Mouse (Mus musculus): ENCODE measurements around the gene Sh2d3c. TPM values are rescaled to one million over a fixed set of nuclear protein-coding genes. Genes with fewer than 3 reads are reported as not detected.

The Sh2d3c gene
- polyA plus RNA-seq, 1 experiment from 2014 or later: 8.3 TPM

- DNase-seq (peak; percentile 77), ATAC-seq (no peak)
- Histone ChIP-seq H3K9me3 (ENCODE audit: low read length) (no peaks in the 10 kb centered on the region), H3K36me3 (replicated peaks; ENCODE audit: insufficient read depth, low read length) (no peaks in the 10 kb centered on the region), H3K4me1 (ENCODE audit: insufficient read depth) (peaks cover 9% of the 10 kb centered on the region), H3K27ac (ENCODE audit: low read depth) (no peak overlapping the region), H3K27me3 (ENCODE audit: insufficient read depth, low read length) (no peaks in the 10 kb centered on the region), H3K4me2 (ENCODE audit: low read depth, low read length) (no peak overlapping the region), H3K9ac (replicated peaks) (no peak overlapping the region), H3K4me3 (ENCODE audit: low read depth, low read length) (no peak overlapping the region)
- TF ChIP-seq CTCF (IDR thresholded peaks at IDR 0.05; ENCODE audit: low read depth) (peak; percentile 86), EP300 (IDR thresholded peaks at IDR 0.05; ENCODE audit: low read depth) (no peak)
- WGBS (ENCODE audit: insufficient replicate concordance): 29% methylated on average over 8 of the region's 8 CpGs
Observed at GRCm38 (mm10) chr2:32779131-32779530, 58.3 kb downstream of the Sh2d3c start.

- peaks cover 9% of the 10 kb centered on the region for H3K4me1 ChIP-seq (ENCODE audit: insufficient read depth)
- no peak overlapping the region for H3K9ac ChIP-seq (replicated peaks)
- DNase-seq (no peak), ATAC-seq (no peak)
- H3K27ac ChIP-seq (ENCODE audit: low read depth): no peak overlapping the region
- TF ChIP-seq EP300 (IDR thresholded peaks at IDR 0.05; ENCODE audit: low read depth): no peak
- no peaks in the 10 kb centered on the region for H3K9me3 ChIP-seq (ENCODE audit: low read length)
- WGBS (ENCODE audit: insufficient replicate concordance): 81% methylated on average over 6 of the region's 6 CpGs
- H3K4me3 ChIP-seq (ENCODE audit: low read depth, low read length): no peak overlapping the region
- no peaks in the 10 kb centered on the region for H3K36me3 ChIP-seq (replicated peaks; ENCODE audit: insufficient read depth, low read length)
- H3K4me2 ChIP-seq (ENCODE audit: low read depth, low read length): no peak overlapping the region
- H3K27me3 ChIP-seq (ENCODE audit: insufficient read depth, low read length): no peaks in the 10 kb centered on the region
Observed at GRCm38 (mm10) chr2:32779714-32780113, 58.9 kb downstream of the Sh2d3c start.

GRCm38 (mm10) chr2:32781710-32782109 is 60.9 kb downstream of the Sh2d3c start:
- H3K4me2 ChIP-seq (ENCODE audit: low read depth, low read length): no peak overlapping the region
- no peak overlapping the region for H3K27ac ChIP-seq (ENCODE audit: low read depth)
- no peak overlapping the region for H3K9ac ChIP-seq (replicated peaks)
- ATAC-seq: no peak
- H3K27me3 ChIP-seq (ENCODE audit: insufficient read depth, low read length): no peaks in the 10 kb centered on the region
- 66% methylated on average over 6 of the region's 6 CpGs for WGBS (ENCODE audit: insufficient replicate concordance)
- H3K4me1 ChIP-seq (ENCODE audit: insufficient read depth): no peaks in the 10 kb centered on the region
- TF ChIP-seq EP300 (IDR thresholded peaks at IDR 0.05; ENCODE audit: low read depth): no peak
- no peak for TF ChIP-seq CTCF (IDR thresholded peaks at IDR 0.05; ENCODE audit: low read depth)
- no peaks in the 10 kb centered on the region for H3K36me3 ChIP-seq (replicated peaks; ENCODE audit: insufficient read depth, low read length)
- DNase-seq: no peak
- no peaks in the 10 kb centered on the region for H3K9me3 ChIP-seq (ENCODE audit: low read length)
- H3K4me3 ChIP-seq (ENCODE audit: low read depth, low read length): no peak overlapping the region

- H3K36me3 ChIP-seq (replicated peaks; ENCODE audit: insufficient read depth, low read length): no peaks in the 10 kb centered on the region
- TF ChIP-seq CTCF (IDR thresholded peaks at IDR 0.05; ENCODE audit: low read depth) (no peak), EP300 (IDR thresholded peaks at IDR 0.05; ENCODE audit: low read depth) (no peak)
- DNase-seq (no peak), ATAC-seq (0 out of 2 replicates have a peak, but pooled peaks have one; percentile 33)
- no peak within 1 kb of the TSS for H3K4me2 ChIP-seq (ENCODE audit: low read depth, low read length)
- H3K9me3 ChIP-seq (ENCODE audit: low read length): no peaks in the 10 kb centered on the region
- no peaks in the 10 kb centered on the region for H3K27me3 ChIP-seq (ENCODE audit: insufficient read depth, low read length)
- H3K27ac ChIP-seq (ENCODE audit: low read depth): no peak within 1 kb of the TSS
- H3K4me3 ChIP-seq (ENCODE audit: low read depth, low read length): no peak within 1 kb of the TSS
- WGBS (ENCODE audit: insufficient replicate concordance): 56% methylated on average over 4 of the region's 4 CpGs
- no peaks in the 10 kb centered on the region for H3K4me1 ChIP-seq (ENCODE audit: insufficient read depth)
- no peak within 1 kb of the TSS for H3K9ac ChIP-seq (replicated peaks)
Observed at GRCm38 (mm10) chr2:32784048-32784681, 63.3 kb downstream of the Sh2d3c start, which contains the start of gene Cfap157. TSS of gene Cfap157 (minus strand) at chr2:32784428.

- H3K4me1 ChIP-seq (ENCODE audit: insufficient read depth): no peaks in the 10 kb centered on the region
- no peak overlapping the region for H3K4me3 ChIP-seq (ENCODE audit: low read depth, low read length)
- WGBS (ENCODE audit: insufficient replicate concordance): 50% methylated on average over 6 of the region's 6 CpGs
- H3K9ac ChIP-seq (replicated peaks): no peak overlapping the region
- ATAC-seq: no peak
- H3K27ac ChIP-seq (ENCODE audit: low read depth): no peak overlapping the region
- no peaks in the 10 kb centered on the region for H3K27me3 ChIP-seq (ENCODE audit: insufficient read depth, low read length)
- no peak for DNase-seq
- H3K4me2 ChIP-seq (ENCODE audit: low read depth, low read length): no peak overlapping the region
- peak; percentile 66 for TF ChIP-seq CTCF (IDR thresholded peaks at IDR 0.05; ENCODE audit: low read depth)
- no peak for TF ChIP-seq EP300 (IDR thresholded peaks at IDR 0.05; ENCODE audit: low read depth)
- no peaks in the 10 kb centered on the region for H3K9me3 ChIP-seq (ENCODE audit: low read length)
- no peaks in the 10 kb centered on the region for H3K36me3 ChIP-seq (replicated peaks; ENCODE audit: insufficient read depth, low read length)
Observed at GRCm38 (mm10) chr2:32787176-32787575, 66.3 kb downstream of the Sh2d3c start.

- DNase-seq (no peak), ATAC-seq (no peak)
- no peaks in the 10 kb centered on the region for H3K9me3 ChIP-seq (ENCODE audit: low read length)
- TF ChIP-seq CTCF (IDR thresholded peaks at IDR 0.05; ENCODE audit: low read depth) (no peak), EP300 (IDR thresholded peaks at IDR 0.05; ENCODE audit: low read depth) (no peak)
- 56% methylated on average over 2 of the region's 2 CpGs for WGBS (ENCODE audit: insufficient replicate concordance)
- H3K36me3 ChIP-seq (replicated peaks; ENCODE audit: insufficient read depth, low read length): no peaks in the 10 kb centered on the region
- H3K27ac ChIP-seq (ENCODE audit: low read depth): no peak overlapping the region
- no peak overlapping the region; the same call in 1 of the 2 replicates for H3K9ac ChIP-seq (replicated peaks)
- no peaks in the 10 kb centered on the region for H3K27me3 ChIP-seq (ENCODE audit: insufficient read depth, low read length)
- no peak overlapping the region for H3K4me2 ChIP-seq (ENCODE audit: low read depth, low read length)
- H3K4me3 ChIP-seq (ENCODE audit: low read depth, low read length): no peak overlapping the region
- no peaks in the 10 kb centered on the region for H3K4me1 ChIP-seq (ENCODE audit: insufficient read depth)
Observed at GRCm38 (mm10) chr2:32788581-32788980, 67.7 kb downstream of the Sh2d3c start.
